Mouse (Mus musculus): Measurements from ENCODE around the gene Ffar4. TPM values are rescaled to one million over a fixed set of nuclear protein-coding genes. Genes with fewer than 3 reads are reported as not detected.

The Ffar4 gene
- 0.60 and 0.92 TPM in 2 replicates for polyA plus RNA-seq (2015; fragmentation: Nextera tagmentation; extraction: Ambion mirVana)

GRCm38 (mm10) chr19:38096858-38097758, at the start of gene Ffar4:
Gene Ffar4 (plus strand): TSS chr19:38097071.

GRCm38 (mm10) chr19:38054720-38055192, 42.1 kb upstream of the Ffar4 start, which contains the start of gene Cep55:
Gene Cep55 (plus strand): TSS chr19:38055011.

GRCm38 (mm10) chr19:38125219-38125610, 28.3 kb downstream of the Ffar4 start, which contains the start of gene Rbp4:
Gene Rbp4 (minus strand): TSS chr19:38125281.

GRCm38 (mm10) chr19:38132481-38132880, 35.6 kb downstream of the Ffar4 start, which contains the start of gene Pde6c:
Gene Pde6c (plus strand): TSS chr19:38132781.

Other genes with a start within 250 kb of the Ffar4 start
- gene Myof, start 53.5 kb upstream of the Ffar4 start, polyA plus RNA-seq (2015; fragmentation: Nextera tagmentation; extraction: Ambion mirVana): 6.3 and 8.8 TPM in 2 replicates
- 6.2 and 7.3 TPM in 2 replicates for gene Cep55, start 42.1 kb upstream of the Ffar4 start, polyA plus RNA-seq (2015; fragmentation: Nextera tagmentation; extraction: Ambion mirVana)
- 185 and 263 TPM in 2 replicates for gene Rbp4, start 28.2 kb downstream of the Ffar4 start, polyA plus RNA-seq (2015; fragmentation: Nextera tagmentation; extraction: Ambion mirVana)
- gene Pde6c, start 35.7 kb downstream of the Ffar4 start, polyA plus RNA-seq (2015; fragmentation: Nextera tagmentation; extraction: Ambion mirVana): 0.32 and 0.44 TPM in 2 replicates
- gene Fra10ac1, start 127.1 kb downstream of the Ffar4 start, polyA plus RNA-seq (2015; fragmentation: Nextera tagmentation; extraction: Ambion mirVana): 20.3 and 32.4 TPM in 2 replicates
- 4.1 and 7.6 TPM in 2 replicates for gene Lgi1, start 167.5 kb downstream of the Ffar4 start, polyA plus RNA-seq (2015; fragmentation: Nextera tagmentation; extraction: Ambion mirVana)